Mouse (Mus musculus) heart, postnatal 10 days (tissue): ENCODE measurements at regions not wholly inside any gene's neighbourhood (a gene's known extent, or its start where the extent isn't known, plus 50 kb on each side); places are given as distances from the start of the nearest gene placed in this dataset.

Source experiments
- DNase-seq, 2 experiments: peaks; one replicate each; pipeline ENCODE4 v3.0.0; 2021
- intact Hi-C: fragments of 180-260 bp; cut with DNase I; formaldehyde crosslinking; loops from one replicate; pipeline ENCODE4 v1.15.1; 2025

DNA sequence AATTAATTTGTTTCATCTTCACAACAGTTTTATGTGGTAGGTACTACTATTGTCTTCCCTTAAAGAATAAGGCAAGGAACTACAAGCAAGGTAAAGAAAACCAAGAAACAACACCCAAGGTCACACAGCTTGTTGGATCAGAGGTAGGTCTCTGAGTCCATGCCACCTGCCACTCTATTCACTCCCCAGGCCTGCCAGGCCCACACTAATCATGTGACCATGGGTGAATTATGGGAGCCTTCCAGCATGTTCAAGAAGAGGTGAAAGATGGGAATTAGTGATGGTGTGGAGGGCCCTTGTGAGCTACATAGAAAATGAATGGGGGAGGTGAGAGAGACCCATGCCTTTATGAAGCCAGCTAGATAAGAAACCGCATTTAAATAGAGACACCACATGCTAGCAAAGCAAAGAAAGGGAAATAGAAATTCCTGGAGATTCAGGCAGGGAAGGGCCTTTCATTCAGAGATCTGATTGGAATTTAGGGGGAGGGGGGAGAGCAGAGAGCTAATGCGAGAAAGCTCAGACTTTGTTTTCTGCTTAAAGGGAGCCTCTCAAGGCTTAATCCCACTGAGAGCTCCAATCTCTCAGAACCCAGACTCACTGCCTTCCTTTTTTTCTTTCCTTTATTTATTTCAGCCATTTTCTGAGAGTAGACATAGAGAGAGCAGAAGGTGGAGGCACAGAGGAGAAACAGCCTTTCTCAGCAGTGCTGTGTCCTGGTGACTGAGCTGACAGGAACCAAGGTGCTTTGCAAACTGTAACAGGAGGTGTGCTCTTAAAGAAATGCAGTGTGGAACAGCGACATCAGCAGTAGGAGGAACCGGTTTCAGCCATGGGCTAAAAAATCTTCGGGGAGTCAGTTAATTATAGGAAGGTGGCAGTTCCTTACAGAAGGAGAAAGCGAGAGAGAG, 160.0 kb downstream of the Spata19 start:
- DNase-seq = no peak
- intact Hi-C loops = no loop called here

DNA sequence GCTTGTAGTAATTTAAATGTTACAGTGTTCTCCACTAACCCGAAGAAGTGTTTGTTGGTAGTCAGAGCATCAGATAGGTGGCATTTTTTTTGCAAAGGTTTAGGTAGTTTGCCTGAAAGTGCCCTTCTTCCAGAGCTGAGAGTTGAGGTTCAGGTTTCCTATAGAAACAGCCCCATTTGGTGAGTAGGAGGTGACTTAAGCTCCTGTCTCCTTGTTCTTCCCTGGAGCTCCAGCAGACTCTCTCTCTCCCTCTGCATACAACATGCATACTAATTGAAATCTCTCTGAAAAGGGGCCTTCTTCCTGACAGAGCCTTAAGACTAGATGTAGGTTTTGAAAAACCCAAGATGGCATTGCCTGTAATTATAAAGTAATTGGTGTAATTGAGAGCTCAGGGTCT, 161.3 kb downstream of the Spata19 start:
- intact Hi-C loops = no loop called here
- no peak for DNase-seq

DNA sequence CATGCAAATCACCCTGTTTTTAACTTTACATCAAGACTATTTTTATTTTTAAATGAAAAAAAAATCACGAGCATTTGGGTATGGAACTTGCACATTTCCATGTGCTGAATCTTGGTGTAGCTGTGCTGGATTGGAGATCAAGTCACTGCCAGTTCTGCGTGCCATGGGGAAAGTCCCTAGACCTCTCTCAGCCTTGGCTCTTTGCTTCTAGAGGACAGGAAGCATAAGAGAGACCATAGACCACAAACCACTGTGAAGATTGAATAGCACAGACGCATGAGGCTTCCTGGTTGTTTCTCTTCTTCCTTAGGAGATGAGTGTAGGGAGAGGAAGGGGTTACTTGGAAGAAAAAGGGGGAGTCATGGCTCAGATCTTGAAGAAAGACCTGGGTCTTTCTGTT, 161.7 kb downstream of the Spata19 start:
- intact Hi-C loops = no loop called here
- no peak for DNase-seq

DNA sequence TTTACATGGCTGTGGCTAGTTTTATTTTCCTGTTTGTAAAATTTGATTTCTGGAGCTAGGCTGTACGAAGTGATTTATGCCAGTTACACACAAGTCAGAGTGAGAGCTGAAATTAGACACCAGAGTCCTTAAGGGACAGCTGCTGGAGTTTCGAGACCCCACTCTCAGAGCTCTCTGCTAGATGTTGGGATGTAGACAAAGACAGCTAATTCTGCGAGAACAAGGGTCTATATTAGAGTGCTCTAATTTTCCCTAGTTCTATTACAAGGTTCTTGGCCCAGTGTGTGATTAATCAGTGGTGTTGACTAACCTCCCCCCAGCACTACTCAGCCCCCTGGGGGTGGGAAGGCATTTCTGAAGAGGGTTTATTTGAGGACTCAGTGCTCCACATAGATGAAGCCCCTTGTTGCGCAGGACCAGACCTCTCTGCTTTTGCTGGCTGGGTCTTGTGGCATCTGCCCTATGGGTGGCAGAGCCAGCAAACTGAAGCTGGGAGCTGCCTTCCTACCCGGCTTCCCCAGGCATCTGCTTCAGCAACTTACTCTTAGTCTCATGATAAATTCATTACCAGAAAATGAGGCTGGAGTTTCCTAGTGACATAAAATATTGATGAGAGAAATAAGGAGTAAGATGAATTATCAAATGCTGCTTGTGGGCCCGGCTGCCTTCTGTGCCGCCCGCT, 171.9 kb downstream of the Spata19 start:
- intact Hi-C loops = no loop called here
- no peak for DNase-seq

DNA sequence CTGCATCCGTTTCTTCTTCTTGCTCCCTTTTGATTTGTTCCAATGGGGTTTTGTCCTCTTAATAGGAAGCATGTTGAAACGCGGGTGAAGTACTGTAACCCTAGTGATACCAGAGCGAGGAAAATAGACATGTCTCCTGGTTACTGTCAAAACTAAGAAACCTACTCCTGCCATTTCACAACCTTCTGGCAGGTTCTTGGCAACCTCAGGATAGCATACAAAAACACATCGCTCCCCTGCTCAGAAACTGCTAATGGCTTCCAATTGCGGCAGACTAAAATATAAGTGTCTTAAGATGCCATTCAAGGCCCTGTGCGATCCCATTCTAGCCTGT, 172.4 kb downstream of the Spata19 start:
- intact Hi-C loops = no loop called here
- DNase-seq = no peak

DNA sequence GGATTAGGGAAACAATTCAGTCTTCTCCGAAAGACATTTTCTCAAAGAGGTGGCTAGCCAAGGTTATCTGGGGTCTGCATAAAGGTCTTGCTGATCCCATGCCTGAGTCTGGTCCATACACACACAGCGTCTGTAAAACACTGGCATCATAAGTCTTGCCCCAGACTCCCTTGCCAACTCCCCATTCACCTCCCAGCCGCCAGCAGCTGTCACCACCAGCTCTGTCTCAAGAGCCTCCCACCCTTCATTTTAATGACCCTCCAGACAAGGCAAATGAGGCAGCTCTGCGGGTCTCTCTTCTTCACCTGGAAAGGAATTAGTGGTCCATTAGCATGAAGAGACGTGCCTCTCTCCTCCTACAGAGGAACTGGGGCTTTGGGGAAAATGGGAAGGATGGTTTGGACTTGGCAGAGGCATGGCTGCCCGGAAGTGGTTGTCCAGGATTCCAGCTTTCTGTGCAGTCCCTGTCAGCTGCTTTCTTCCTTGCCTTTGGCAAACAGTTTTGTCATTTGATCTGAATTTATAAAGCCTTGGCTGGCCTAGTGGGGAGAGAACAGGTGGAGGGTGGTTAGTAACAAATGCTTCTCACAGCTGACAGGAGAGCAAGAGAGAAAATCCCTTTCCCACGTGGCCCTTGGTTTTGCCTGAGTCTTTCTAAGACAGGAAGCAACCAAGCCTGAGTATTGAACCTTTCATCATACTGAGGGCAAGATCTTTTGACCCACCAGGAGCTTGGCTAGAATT, 173.3 kb upstream of the Opcml start:
- DNase-seq = peak in 1 of 2 experiments; percentile 2
- intact Hi-C loops = no loop called here

DNA sequence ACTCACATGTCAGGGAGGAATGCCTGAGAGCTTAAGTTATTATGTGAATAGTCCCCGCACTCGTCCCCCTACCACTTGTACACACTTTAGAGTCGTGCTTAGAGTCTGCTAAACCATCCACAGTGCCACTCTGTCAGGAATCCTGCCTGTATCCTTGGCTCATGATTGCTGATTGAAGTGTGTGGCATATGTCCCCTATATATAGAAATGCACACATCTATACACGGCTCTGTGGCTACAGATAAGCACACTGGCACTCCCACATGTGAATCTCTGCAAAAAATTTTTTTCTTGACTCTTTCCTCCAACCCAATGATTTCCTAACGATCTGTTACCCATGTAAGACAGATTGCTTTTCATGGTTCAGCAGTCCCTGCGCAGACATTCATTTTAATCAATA, 155.7 kb upstream of the Opcml start:
- DNase-seq = no peak
- intact Hi-C loops = no loop called here

DNA sequence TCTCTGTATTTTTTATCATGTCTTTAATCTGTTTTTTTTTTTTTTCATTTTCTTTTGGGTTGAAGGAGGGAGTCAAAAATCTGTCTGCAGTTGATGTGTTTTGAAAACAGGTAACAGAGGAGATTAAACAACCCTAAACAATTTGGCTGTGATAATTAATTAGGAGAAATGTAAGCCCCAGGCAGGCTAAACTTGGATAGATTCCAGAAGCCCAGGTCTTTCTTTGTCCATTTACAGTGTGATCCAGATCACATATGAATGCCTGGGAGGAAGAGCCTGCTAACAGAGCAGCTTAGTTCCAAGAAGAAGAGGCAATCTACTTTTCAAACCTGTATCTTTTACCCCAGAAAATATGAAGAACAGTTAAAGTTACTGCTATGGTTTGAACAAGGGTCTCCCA, 150.0 kb upstream of the Opcml start:
- intact Hi-C loops = no loop called here
- no peak for DNase-seq

DNA sequence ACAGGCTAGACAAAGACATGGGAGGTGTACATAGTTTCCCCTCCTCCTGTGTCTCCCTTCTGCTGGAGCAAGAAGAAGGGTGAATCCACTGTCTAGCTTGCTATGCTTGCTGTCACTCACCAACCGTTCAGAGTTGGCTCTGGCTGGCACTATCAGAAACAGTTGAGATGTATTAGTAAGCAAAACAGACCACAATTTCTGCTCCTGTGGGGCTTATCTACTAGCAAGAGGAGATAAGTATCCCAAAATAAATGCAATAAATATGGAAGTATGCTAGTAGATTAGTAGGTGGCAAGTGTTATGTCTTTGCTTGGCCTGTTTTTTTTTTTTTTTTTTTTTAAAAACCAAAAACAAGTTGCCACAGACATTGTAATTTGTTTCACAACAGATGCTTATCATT, 147.3 kb upstream of the Opcml start:
- intact Hi-C loops = no loop called here
- DNase-seq = peak; percentile 1 to 2

DNA sequence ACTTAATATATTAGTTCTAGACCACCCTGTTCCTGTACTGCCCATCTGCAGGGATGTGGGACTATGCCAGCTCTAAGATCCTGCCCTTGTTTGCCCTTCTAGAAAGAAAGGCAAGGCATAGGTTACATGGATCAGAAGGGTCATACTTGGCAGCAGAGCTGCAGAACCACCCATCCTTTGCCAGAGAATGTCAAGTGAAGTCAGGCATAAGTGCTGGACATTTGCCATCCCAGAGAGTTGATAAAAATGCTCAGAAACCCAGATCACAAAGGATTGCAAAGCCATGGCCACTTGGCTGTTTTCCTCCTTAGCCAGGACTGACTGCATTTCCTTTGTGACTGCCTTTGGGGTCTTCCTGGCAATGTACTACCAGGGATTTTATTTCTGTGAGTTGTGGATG, 146.7 kb upstream of the Opcml start:
- peak; percentile 17 to 27 for DNase-seq

DNA sequence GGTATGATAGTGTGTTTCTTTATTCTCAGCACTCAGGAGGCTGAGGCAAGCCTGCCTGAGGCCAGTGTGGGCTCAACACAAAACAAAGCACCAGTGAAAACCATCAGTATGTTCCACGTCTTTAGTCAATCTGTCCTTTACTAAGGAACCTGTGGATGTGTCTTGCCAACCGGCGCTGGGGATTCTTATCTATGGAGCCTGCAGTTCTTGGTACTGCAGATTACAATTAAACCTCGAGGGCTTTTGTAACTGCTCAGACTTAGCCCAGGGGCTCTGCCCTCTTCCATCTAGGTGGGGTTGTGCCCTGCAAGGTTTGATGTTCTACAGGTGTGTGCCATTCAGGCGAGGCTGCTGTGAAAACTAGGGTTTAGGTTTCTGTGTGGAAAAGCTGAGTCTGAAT, 145.1 kb upstream of the Opcml start:
- intact Hi-C loops = no loop called here
- no peak for DNase-seq

More for the DNA sequence above, 146.7 kb upstream of the Opcml start:
- intact Hi-C loops = no loop called here

DNA sequence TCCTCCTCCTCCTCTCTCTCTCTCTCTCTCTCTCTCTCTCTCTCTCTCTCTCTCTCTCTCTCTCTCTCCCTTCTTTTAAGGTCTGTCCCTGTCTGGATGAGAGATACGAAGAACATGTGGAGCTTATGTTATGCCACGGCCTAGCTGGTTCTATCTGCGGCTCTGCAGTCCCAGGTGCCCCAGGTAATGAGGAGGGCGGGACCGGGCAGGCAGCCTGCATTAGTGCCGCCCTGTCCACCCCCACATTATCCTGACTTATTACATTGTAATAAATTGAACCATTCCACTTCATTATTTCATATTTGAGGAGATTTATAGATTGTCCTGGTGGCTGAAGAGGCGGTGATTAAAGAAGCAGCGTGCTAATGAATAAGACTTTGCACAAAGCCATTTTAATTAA, 144.5 kb upstream of the Opcml start:
- DNase-seq = no peak
- intact Hi-C loops = no loop called here

DNA sequence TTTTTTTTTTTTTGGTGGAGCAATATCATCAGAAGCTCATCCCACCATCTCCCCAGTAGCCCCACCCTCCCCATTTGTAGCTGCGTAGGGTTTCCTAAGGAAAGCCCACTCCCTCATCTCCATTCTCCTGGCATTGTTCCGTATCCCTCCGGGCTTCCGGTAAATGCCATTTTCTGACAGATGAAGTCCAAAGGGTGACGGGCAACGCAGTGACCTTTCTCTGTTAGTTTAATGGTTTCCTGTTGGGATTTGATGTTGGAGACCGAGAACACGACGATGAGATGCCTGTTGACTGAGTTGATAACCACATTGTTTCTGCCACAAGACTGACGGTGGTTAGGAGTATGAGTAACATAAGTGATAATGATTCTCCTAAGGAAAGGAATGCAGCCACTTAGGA, 143.6 kb upstream of the Opcml start:
- intact Hi-C loops = no loop called here
- no peak for DNase-seq

DNA sequence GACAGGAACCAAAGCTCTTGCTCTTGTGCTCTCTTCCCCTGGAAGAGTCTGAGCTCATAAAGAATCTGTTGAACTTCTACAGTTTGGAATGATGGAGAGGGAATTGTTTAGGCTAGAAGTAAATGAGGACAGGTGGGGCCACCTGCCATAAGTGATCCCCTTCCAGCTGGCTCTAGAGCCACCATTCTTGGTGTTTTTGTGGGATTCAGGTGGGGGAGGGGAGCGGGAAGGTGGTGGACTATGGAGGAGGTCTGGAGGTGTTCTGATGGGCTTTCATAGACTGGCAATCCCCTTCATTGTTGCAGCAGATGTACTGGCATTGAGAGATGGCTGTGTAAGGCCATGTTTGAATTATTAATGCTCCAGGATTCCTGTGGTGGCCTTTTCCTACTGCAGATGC, 132.6 kb upstream of the Opcml start:
- intact Hi-C loops = no loop called here
- no peak for DNase-seq

DNA sequence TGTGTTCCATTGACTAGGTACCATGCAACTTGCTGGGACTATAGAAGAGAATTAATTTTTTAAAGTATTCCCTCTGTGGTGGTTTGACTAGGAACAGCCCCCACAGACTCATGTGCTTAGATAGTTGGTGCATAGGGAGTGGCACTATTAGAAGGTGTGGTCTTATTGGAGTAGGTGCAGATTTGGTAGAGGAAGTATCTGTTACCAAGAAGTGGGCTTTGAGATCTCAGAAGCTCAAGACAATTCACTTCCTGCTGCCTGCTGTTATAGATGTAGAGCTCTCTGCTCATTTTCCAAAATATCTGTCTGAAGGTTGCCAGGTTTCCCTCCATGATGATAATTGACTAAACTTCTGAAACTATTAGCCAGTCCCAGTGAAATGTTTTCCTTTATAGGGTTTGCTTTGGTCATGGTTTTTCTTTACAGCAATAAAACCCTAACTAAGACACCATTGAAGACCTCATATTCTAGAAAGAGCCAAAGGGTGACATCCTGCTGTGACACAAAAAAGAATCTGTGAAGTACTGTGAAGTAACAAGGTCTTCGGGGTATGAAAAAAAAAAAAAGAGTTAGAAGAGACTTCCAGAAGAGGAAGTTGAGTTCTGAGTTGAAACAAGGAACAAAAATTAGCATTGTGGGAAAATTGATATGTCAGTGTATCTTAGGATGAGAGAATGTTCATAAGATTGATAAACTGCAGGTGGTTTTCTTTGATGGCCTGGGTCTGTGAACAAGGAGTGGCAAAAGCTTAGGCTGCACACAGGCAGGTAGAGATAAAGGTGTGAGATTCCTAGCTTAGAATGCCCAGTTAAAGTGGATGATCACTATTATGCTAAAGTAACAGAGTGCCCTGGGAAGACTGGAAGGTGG, 128.9 kb upstream of the Opcml start:
- no peak for DNase-seq
- intact Hi-C loops = no loop called here

DNA sequence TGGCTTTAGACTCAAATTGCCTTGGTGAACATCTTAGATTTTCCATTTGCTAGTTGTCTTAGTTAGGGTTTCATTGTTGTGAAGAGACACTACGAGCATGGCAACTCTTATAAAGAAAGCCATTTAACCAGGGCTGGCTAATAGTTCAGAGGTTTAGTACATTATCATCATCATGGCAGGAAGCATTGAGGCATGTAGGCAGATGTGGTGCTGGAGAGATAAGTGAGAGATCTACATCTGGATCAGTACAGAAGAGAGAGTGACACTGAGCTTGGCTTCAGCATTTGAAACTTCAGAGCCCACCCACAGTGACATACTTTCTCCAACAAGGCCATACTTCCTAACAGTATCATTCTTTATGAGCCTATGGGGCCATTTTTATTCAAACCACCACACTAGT, 127.3 kb upstream of the Opcml start:
- intact Hi-C loops = no loop called here

DNA sequence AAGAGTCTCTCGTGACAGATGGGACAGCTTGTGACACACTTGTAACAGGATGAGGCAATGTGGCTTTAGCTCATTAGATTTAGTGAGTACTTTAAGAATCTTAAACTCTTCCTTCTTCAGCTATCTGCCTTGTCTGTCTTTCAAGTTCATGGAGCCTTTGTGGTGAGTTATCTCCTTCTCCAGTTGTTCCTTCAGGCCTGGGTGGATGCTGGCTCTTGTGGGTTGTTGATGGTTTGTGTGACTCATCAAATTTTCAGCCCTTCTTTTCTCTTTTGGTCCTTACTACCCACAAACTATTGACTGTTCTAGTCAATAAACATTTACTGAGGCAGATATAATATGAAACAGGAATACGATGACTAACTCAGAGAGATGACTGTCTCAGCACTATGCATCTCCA, 124.9 kb upstream of the Opcml start:
- no peak for DNase-seq
- intact Hi-C loops = no loop called here

More for the DNA sequence above, 127.3 kb upstream of the Opcml start:
- no peak for DNase-seq

DNA sequence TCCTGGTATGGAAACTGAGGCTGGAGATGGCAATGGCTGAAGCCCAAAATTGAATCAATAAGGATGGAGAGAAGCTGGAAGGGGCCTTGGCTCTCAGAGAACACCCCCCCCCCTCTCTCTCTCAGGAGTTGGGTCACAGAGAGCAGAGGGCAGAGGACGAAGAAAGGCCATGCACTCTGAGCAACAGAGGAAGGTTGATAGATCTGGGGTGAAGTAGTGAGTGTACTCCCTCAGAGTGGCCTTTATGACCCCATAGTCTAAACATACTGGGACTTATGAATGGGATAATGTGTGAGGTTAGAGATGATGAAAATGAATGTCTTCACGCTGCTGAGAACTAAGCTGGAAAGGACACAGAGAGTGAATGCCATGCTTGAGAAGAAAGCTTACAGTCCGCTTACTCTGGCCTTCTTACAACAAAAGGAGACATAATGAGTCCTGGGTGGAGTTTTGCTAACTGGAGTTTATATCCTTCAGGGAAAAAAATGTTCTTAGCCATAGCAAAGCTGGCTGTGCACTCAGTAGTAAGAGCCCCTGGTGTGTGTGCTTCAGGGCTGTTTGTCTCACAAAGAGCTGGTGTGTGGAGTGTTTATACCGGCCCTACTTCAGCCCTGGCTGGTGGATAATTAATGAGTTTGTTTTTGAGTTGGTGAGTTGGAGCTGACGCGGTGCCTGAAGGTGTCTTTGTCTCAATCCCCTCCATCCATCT, 120.4 kb upstream of the Opcml start:
- no peak for DNase-seq
- intact Hi-C loops = no loop called here

DNA sequence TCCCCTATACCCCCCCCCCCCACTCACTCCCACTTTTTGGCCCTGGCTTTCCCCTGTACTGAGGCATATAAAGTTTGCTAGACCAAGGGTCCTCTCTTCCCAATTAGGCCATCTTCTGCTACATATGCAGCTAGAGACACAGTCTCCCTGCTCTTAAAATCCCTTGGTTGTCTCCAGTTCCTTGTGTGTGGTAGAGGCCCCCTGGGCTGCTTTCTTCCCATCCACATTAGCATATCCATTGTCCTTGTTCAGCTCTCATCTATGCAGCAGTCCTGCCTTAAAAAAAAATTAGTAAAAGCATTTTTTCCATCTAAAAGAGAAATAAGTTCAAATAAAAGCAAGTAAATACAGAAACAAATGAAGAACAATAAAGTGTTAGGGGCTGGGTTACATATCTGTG, 105.2 kb upstream of the Opcml start:
- intact Hi-C loops = no loop called here
- no peak for DNase-seq

DNA sequence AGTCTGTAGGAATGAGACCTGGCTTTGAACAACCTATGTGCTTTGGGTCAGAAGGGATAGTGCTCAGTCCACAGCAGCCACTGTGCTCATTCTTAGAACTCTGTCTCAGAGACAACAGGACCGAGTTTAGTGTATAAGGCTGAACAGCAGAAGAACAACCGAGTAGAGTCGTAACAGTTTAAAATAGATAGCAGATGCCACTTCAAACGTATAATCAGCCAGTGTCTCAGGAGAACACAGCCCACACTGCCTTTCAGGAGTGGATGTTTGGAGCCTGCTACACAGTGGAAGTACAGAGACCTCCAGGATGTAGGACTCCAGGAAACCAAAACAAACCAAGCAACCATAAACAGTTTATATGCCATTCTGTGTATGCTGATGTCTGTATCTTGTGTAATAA, 99.0 kb upstream of the Opcml start:
- no peak for DNase-seq
- intact Hi-C loops = no loop called here
